Mouse (Mus musculus) ES-Bruce4 (cell line): ENCODE measurements around the gene Sipa1l2.

Experiments
- CTCF ChIP-seq: IDR thresholded peaks from one replicate; pipeline ENCODE4 v1.8.1; 2011; ENCODE audit warnings: low read depth, low read length
- EP300 ChIP-seq: IDR thresholded peaks from 2 replicates; pipeline ENCODE4 v1.6.1; 2011; ENCODE audit warnings: low read depth, low read length; ENCODE audit not compliant: insufficient read depth
- POLR2A ChIP-seq: IDR thresholded peaks from one replicate; pipeline ENCODE4 v1.8.1; 2011; ENCODE audit warnings: low read length; ENCODE audit not compliant: insufficient read depth

DNA sequence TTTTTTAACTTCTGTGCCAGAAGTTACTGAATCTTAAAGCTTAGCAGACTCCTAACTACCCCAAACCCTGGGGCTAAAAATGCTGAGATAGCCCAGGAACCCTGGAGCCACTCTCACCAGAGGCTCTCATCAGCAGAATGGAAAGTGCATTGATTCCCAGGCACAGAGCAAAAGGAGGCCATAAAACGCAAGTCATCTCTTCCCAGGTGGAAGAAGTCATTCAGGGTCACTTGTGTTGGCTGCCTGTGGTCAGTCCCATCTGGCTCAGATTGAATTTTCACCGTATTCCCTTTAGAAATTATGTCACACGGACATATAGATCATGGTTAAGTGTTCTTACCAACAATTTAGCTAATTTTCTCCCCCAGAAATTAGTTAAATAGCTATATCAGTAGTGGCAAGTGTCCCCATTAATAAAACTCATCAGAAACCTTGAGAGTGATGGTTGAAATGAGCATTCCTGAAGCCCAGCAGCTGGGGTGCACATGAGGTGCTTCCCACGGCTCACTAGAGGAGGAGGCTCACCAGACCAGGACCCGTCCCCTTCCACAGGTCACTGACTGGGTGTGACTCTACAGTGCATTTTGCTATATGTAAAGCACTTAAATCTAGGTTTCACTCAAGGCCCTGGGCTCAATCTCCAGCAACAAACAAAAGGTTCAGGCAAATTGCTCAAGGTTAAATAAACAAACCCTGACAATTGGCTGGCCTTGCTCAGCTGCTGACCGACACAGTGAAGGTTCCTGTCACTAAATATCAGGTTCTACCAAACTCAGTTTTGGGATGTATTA, 53.3 kb downstream of the Sipa1l2 start:
- TF ChIP-seq CTCF (no peak), POLR2A (no peak), EP300 (no peak)
